Mouse (Mus musculus) right cerebral cortex, postnatal 25 days (tissue): ENCODE results near the gene Scg5.

Source experiments
- DNase-seq: peaks from one replicate; pipeline ENCODE4 v3.0.0; 2022

Scg5 gene

GRCm38 (mm10) chr2:113728581-113728980 lies 100.3 kb downstream of the Scg5 start:
- no peak for DNase-seq
